Mouse (Mus musculus) gastrocnemius, postnatal 10 days (tissue): ENCODE measurements around the gene Bmp6. TPM values are rescaled to one million over a fixed set of nuclear protein-coding genes. Genes with fewer than 3 reads are reported as not detected.
A peak's percentile ranks its signal among the peaks of the same experiment; 100 is the strongest.

Source experiments
- DNase-seq: peaks from one replicate; pipeline ENCODE4 v3.0.0; 2021; ENCODE audit warnings: mixed read lengths
- total RNA-seq, 2 experiments: library from RNA; stranded (reverse); gene quantifications; 2 replicates each; pipeline ENCODE4 v1.2.3; 2021

Gene Bmp6
- total RNA-seq, 2 experiments from 2014 or later: 7.6 to 9.3 TPM

- DNase-seq: no peak
These were observed 85.2 kb downstream of the Bmp6 start for GRCm38 (mm10) chr13:38430075-38430474.

- no peak for DNase-seq
These were observed 89.9 kb downstream of the Bmp6 start for GRCm38 (mm10) chr13:38434831-38435230.

GRCm38 (mm10) chr13:38437930-38438329, 93.0 kb downstream of the Bmp6 start:
- peak; percentile 35 for DNase-seq

GRCm38 (mm10) chr13:38440240-38440639, 95.3 kb downstream of the Bmp6 start:
- no peak for DNase-seq

- no peak for DNase-seq
These were observed 103.7 kb downstream of the Bmp6 start for GRCm38 (mm10) chr13:38448516-38449015.

GRCm38 (mm10) chr13:38450051-38450971, 105.4 kb downstream of the Bmp6 start:
- DNase-seq: no peak

- no peak for DNase-seq
These were observed 106.5 kb downstream of the Bmp6 start for GRCm38 (mm10) chr13:38451446-38451845.

- no peak for DNase-seq
These were observed 118.5 kb downstream of the Bmp6 start for GRCm38 (mm10) chr13:38463410-38463809.

GRCm38 (mm10) chr13:38470882-38471281, 126.0 kb downstream of the Bmp6 start:
- DNase-seq: no peak

GRCm38 (mm10) chr13:38472636-38473035, 127.7 kb downstream of the Bmp6 start:
- DNase-seq: no peak

- DNase-seq: no peak
These were observed 128.6 kb downstream of the Bmp6 start for GRCm38 (mm10) chr13:38473497-38473896.

- no peak for DNase-seq
These were observed 132.0 kb downstream of the Bmp6 start for GRCm38 (mm10) chr13:38476936-38477335.

- DNase-seq: no peak
These were observed 136.1 kb downstream of the Bmp6 start for GRCm38 (mm10) chr13:38481021-38481420.

GRCm38 (mm10) chr13:38484701-38485100, 139.8 kb downstream of the Bmp6 start:
- no peak for DNase-seq

- no peak for DNase-seq
These were observed 141.9 kb downstream of the Bmp6 start for GRCm38 (mm10) chr13:38486767-38487166.

GRCm38 (mm10) chr13:38496715-38497114, 151.8 kb downstream of the Bmp6 start:
- no peak for DNase-seq

- DNase-seq: no peak
These were observed 156.4 kb downstream of the Bmp6 start for GRCm38 (mm10) chr13:38501314-38501713.

GRCm38 (mm10) chr13:38503137-38503849, 158.4 kb downstream of the Bmp6 start:
- DNase-seq: peak; percentile 43

GRCm38 (mm10) chr13:38506320-38506719, 161.4 kb downstream of the Bmp6 start:
- DNase-seq: peak; percentile 58

GRCm38 (mm10) chr13:38506936-38507335, 162.0 kb downstream of the Bmp6 start:
- no peak for DNase-seq

- no peak for DNase-seq
These were observed 164.9 kb downstream of the Bmp6 start for GRCm38 (mm10) chr13:38509681-38510341.

- peak; percentile 46 for DNase-seq
These were observed 167.1 kb downstream of the Bmp6 start for GRCm38 (mm10) chr13:38511979-38512378.

GRCm38 (mm10) chr13:38513921-38514320, 169.0 kb downstream of the Bmp6 start:
- DNase-seq: no peak
